Mouse (Mus musculus) megakaryocyte, embryonic 14.5 days (primary cell): ENCODE results near the gene Chrne.

Experiments
- FLI1 ChIP-seq: IDR thresholded peaks from 2 replicates; pipeline ENCODE4 v1.6.1; 2012; ENCODE audit warnings: low read length, inconsistent platforms, mixed read lengths
- GATA1 ChIP-seq: IDR thresholded peaks from 3 replicates; pipeline ENCODE4 v1.6.1; 2012; ENCODE audit warnings: mixed read lengths, low read length, inconsistent platforms, borderline replicate concordance

GRCm38 (mm10) chr11:70591733-70592132, 27.3 kb downstream of the Chrne start:
- no peak for TF ChIP-seq GATA1
- no peak for TF ChIP-seq FLI1
